Mouse (Mus musculus) adrenal gland, adult 18-20 months (tissue): ENCODE results near the gene Crxos. TPM values are rescaled to one million over a fixed set of nuclear protein-coding genes. Genes with fewer than 3 reads are reported as not detected.

Experiments used
- DNase-seq, 2 experiments: peaks; one replicate each; pipeline ENCODE4 v3.0.0; 2021 to 2022; ENCODE audit warnings: low spot score in 2 of 2
- total RNA-seq, 2 experiments: library from RNA; stranded (reverse); gene quantifications; 1 replicate in 1 of 2; 2 replicates in 1 of 2; pipeline ENCODE4 v1.2.3; 2021

Crxos gene
- total RNA-seq, 2 experiments from 2014 or later = 0.20 TPM; not detected in 1

GRCm38 (mm10) chr7:15920645-15921190 is 38.3 kb downstream of the Crxos start:
- no peak for DNase-seq

- DNase-seq = no peak
Measured at GRCm38 (mm10) chr7:15921796-15922195, 39.4 kb downstream of the Crxos start.

GRCm38 (mm10) chr7:15922220-15922773 is 39.9 kb downstream of the Crxos start, which contains the start of gene Selenow:
Selenow (minus strand) TSS chr7:15922402.
- DNase-seq = peak; percentile 84 to 89

DNA sequence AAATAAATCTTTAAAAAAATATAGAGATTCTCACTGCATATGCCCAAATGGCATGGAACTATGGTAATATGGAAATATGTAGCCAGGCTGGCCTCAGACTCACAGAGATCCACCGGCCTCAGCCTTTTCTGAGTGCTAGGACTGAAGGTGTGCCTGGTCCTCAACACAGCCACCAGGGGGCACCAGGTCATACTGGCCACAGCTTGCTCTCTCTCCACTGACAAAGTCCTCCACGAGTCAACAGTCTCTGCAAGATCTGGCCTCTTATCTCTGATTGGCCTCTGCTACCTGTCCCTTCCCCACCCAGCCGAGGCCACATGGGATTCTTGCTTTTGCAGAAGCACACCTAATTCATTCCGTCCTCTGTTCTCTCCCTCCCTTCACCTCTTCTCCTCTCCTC is 47.5 kb downstream of the Crxos start:
- peak; percentile 64 to 74 for DNase-seq

GRCm38 (mm10) chr7:15930543-15930942 is 48.1 kb downstream of the Crxos start:
- DNase-seq = no peak

- DNase-seq = no peak
Measured at GRCm38 (mm10) chr7:15931635-15932034, 49.2 kb downstream of the Crxos start.

GRCm38 (mm10) chr7:15933437-15934359 is 51.3 kb downstream of the Crxos start:
- DNase-seq = no peak

GRCm38 (mm10) chr7:15937491-15937890 is 55.1 kb downstream of the Crxos start:
- DNase-seq = no peak

GRCm38 (mm10) chr7:15938621-15939020 is 56.2 kb downstream of the Crxos start:
- DNase-seq = no peak

GRCm38 (mm10) chr7:15944311-15944710 is 61.9 kb downstream of the Crxos start:
- no peak for DNase-seq

GRCm38 (mm10) chr7:15945211-15945610 is 62.8 kb downstream of the Crxos start:
- no peak for DNase-seq

- DNase-seq = peak; percentile 89 to 90
Measured at GRCm38 (mm10) chr7:15945721-15946536, 63.5 kb downstream of the Crxos start, which contains the start of gene Nop53. Nop53 (minus strand) TSS chr7:15946074.

DNA sequence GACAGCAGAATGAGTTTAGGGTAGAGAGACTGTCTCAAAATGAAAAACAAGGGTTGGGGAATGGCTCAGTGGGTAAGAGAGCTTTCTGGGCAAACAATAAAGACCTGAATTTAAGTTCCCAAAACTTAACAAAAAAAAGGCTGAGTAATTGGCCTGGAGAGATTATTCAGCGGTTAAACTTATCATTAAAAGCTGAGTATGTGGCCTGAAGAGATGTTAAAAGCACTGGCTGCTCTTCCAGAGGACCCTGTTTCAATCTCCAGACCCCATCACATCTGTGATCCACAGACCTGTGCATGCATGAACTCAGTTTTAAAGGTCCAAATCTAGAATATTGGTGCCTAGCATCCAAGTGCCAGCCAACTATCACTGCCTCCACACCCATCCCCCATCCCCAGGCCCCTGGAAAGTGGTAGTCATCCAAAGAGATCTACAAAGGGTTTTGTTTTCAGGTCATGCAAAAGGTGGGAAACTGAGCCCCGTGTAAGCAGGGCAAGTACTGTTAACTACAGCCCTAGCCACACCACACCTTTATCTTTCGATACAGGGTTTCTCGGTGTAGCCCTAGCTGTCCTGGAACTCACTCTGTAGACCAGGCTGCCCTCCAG is 65.3 kb downstream of the Crxos start:
- DNase-seq = no peak

DNA sequence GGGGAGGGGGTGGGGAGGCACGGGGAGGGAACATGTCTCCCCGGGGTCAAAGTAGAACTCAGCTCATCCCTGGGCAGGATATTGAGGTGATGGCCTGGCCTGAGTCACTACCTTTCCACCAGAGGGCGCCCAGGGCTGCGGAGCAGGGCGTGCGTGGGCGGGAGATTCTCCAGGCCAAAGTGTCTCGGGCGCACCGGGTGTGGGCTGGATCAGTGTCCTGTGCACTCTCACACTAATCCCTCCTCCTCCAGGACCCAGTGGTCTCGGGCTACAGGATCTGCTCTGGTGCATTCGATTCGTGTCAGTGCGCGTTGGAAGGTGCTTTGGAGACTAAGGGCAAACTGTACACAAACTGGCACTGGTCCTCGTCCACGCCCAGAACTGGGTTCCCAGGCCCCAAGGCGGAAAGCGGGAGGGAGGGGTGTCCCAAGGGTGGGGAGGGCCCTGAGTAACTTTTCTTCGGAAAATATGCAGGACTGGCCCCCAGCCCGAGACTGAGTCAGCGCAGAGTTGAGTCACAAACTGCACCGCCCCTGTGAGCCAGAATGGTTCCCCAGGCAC is 66.0 kb downstream of the Crxos start:
- peak; percentile 84 to 91 for DNase-seq

- no peak for DNase-seq
Measured at GRCm38 (mm10) chr7:15949216-15949790, 66.9 kb downstream of the Crxos start.

GRCm38 (mm10) chr7:15950008-15950407 is 67.6 kb downstream of the Crxos start:
- DNase-seq = no peak

DNA sequence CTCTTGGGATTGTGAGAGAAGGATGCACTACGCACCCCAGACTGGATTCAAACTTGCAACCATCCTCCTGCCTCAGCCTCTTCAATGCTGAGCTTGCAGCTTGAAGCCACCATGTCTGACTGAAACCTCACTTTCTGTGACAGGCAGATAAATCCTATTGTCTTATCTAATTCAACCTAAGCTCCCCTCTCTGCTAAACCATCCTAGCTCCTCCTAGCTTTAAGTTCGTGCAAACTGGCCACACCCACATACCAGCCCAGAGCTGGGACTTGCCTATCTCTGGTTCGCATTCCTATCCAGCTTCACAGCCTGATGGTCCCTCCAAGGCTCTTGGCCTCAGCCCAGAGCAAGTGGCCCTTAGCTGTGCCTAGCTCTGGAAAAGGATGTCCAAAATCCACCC is 70.0 kb downstream of the Crxos start:
- no peak for DNase-seq
